Mouse (Mus musculus) lung, postnatal 0 days (tissue): ENCODE measurements at regions not wholly inside any gene's neighbourhood (a gene's known extent, or its start where the extent isn't known, plus 50 kb on each side); places are given as distances from the start of the nearest gene placed in this dataset.

Source experiments
- CTCF ChIP-seq: IDR thresholded peaks from 2 replicates; pipeline ENCODE4 v1.5.1; 2016; ENCODE audit warnings: antibody characterized with exemption, mild to moderate bottlenecking
- EP300 ChIP-seq: IDR thresholded peaks from 2 replicates; pipeline ENCODE4 v1.6.1; 2016; ENCODE audit warnings: antibody characterized with exemption, mild to moderate bottlenecking, control low read depth

DNA sequence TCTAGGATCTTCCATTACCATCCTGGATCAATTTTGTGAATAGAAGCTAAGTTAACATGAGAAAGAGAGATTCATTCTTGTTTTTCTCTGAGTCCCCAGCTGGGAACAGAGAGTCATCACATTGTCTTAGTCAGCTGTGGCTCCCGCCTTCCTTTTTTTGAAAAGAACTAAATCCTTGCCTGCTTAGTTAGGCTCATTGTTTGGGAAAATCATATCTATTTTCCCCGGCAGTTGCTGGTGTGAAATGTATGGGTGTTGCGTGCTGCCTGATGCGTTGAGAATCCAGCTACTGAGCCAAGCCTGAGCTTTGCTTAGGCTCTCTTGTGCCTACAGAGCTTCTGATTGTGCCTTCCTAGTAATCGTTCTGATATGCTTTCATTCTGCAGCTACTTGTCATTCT lies 66.3 kb downstream of the Fam50b start:
- TF ChIP-seq CTCF (no peak), EP300 (no peak)
